Mouse (Mus musculus): ENCODE results near the gene Gm17555.

GRCm38 (mm10) chr2:126248536-126248935, 33.6 kb downstream of the Gm17555 start:
- no peak for TF ChIP-seq CTCF (IDR thresholded peaks at IDR 0.05; ENCODE audit: insufficient read depth, low read depth, low read length)
- no peak for TF ChIP-seq POLR2A (IDR thresholded peaks at IDR 0.05; ENCODE audit: insufficient read depth, low read depth, low read length)
